Mouse (Mus musculus) liver, embryonic 11.5 days (tissue): Measurements from ENCODE around the gene Rag1. TPM values are rescaled to one million over a fixed set of nuclear protein-coding genes. Genes with fewer than 3 reads are reported as not detected.
A peak's percentile ranks its signal among the peaks of the same experiment; 100 is the strongest.

ENCODE experiments used
- ATAC-seq: fragments of 200-750 bp; cut with Nextera tagmentation; replicated peaks from 2 replicates; pipeline ENCODE4 v1.8.0; 2017; ENCODE audit warnings: moderate number of reproducible peaks, mild to moderate bottlenecking, moderate TSS enrichment, moderate library complexity; ENCODE audit not compliant: low FRiP score
- DNase-seq: peaks from one replicate; pipeline ENCODE4 v3.0.0-alpha.2; 2017; ENCODE audit warnings: low spot score
- H3K27ac ChIP-seq: fragments of 300-500 bp; sonication (generic); 2 replicates; pipeline ENCODE4 v1.5.1; 2014; ENCODE audit warnings: mild to moderate bottlenecking, low read depth, low read length, control low read depth
- H3K27me3 ChIP-seq: fragments of 300-500 bp; sonication (generic); replicated peaks from 2 replicates; pipeline ENCODE4 v1.6.1; 2014; ENCODE audit warnings: low read length, mixed read lengths; ENCODE audit not compliant: control insufficient read depth, insufficient read depth
- H3K36me3 ChIP-seq: fragments of 300-500 bp; sonication (generic); 2 replicates; pipeline ENCODE4 v1.6.1; 2014; ENCODE audit warnings: mild to moderate bottlenecking, low read length, moderate library complexity, mixed read lengths; ENCODE audit not compliant: control insufficient read depth, insufficient read depth
- H3K4me1 ChIP-seq: fragments of 300-500 bp; sonication (generic); replicated peaks from 2 replicates; pipeline ENCODE4 v1.6.1; 2014; ENCODE audit warnings: low read length, mixed read lengths; ENCODE audit not compliant: control insufficient read depth, insufficient read depth
- H3K4me2 ChIP-seq: fragments of 300-500 bp; sonication (generic); 2 replicates; pipeline ENCODE4 v1.6.1; 2014; ENCODE audit warnings: mild to moderate bottlenecking, control low read depth, moderate library complexity
- H3K4me3 ChIP-seq: fragments of 300-500 bp; sonication (generic); 2 replicates; pipeline ENCODE4 v1.5.1; 2014; ENCODE audit warnings: low read depth, low read length, control low read depth
- H3K9ac ChIP-seq: fragments of 300-500 bp; sonication (generic); 2 replicates; pipeline ENCODE4 v1.6.1; 2014; ENCODE audit warnings: low read depth, low read length, control low read depth
- H3K9me3 ChIP-seq: fragments of 300-500 bp; sonication (generic); 2 replicates; pipeline ENCODE4 v1.6.1; 2016; ENCODE audit warnings: low read length, inconsistent platforms, mixed read lengths; ENCODE audit not compliant: control insufficient read depth
- WGBS: fragments of 180-500 bp; shearing (Covaris S2); extraction: QIAGEN DNeasy Blood & Tissue Kit; methylation state at CpG from one replicate; pipeline ENCODE4 v1.1.7; 2014; 5-methylcytosine and 5-hydroxymethylcytosine counted together
- polyA plus RNA-seq: library from polyadenylated mRNA; unstranded; fragments of >200 nt; fragmentation: Nextera tagmentation; extraction: Ambion mirVana; gene quantifications from 2 replicates; pipeline ENCODE4 v1.2.1, GENCODE M21; 2014

The Rag1 gene
- polyA plus RNA-seq, 1 experiment from 2014 or later: 0.12 TPM

DNA sequence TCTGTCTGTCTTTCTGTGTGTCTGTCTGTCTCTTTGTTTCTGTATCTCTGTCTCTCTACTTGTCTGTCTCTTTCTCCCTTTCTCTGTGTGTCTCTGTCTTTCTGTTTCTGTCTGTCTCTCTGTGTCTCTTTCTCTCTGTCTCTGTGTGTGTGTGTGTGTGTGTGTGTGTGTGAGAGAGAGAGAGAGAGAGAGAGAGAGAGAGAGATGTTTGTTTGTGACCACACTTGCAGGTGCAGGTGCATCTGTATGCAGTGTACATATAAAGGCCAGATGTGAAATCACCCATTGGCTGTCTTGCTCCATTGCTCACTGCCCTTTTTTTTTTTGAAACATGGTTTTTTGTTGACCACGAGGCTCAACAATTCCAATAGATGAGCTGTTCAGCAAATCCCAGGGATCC is 1.1 kb upstream of the Rag1 start:
- WGBS: 67% methylated on average over 1 of the region's 1 CpGs
- Histone ChIP-seq H3K4me1 (no peaks in the 10 kb centered on the region), H3K9ac (no peak overlapping the region), H3K36me3 (no peaks in the 10 kb centered on the region), H3K4me2 (no peak overlapping the region), H3K9me3 (no peaks in the 10 kb centered on the region), H3K27me3 (peaks cover 3% of the 10 kb centered on the region; the same call in 1 of the 2 replicates), H3K27ac (no peak overlapping the region), H3K4me3 (no peak overlapping the region)
- ATAC-seq: no peak
- DNase-seq: no peak

DNA sequence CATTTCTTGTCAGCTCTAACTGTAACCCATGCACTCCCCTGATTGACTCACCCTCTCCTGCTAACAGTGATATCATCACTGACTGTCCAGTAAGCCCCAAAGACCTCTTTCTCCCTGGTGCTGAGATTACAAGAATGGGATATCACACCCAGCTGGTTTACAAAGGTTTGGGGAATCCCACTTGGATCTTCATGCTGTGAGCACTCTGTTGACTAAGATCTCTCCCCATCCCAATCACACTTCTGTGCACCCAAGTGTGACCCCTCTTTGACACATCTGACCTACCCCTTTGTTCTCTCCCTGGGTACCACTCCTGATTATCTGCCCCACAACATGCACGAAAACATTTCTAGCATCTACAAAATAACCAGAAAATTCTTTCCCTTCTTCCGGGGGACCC is 940 bp downstream of the Rag1 start:
- Histone ChIP-seq H3K27me3 (peaks cover 3% of the 10 kb centered on the region; the same call in 1 of the 2 replicates), H3K4me2 (no peak overlapping the region), H3K9me3 (no peaks in the 10 kb centered on the region), H3K36me3 (no peaks in the 10 kb centered on the region), H3K9ac (no peak overlapping the region), H3K4me3 (no peak overlapping the region), H3K4me1 (no peaks in the 10 kb centered on the region), H3K27ac (no peak overlapping the region)
- no peak for ATAC-seq
- no peak for DNase-seq
- 90% methylated on average over 2 of the region's 2 CpGs for WGBS

GRCm38 (mm10) chr2:101645841-101646240 is 3.5 kb downstream of the Rag1 start:
- no peaks in the 10 kb centered on the region for H3K9me3 ChIP-seq
- H3K4me1 ChIP-seq: no peaks in the 10 kb centered on the region
- H3K4me3 ChIP-seq: no peak overlapping the region
- WGBS: 79% methylated on average over 1 of the region's 1 CpGs
- no peak overlapping the region for H3K27ac ChIP-seq
- no peaks in the 10 kb centered on the region for H3K36me3 ChIP-seq
- ATAC-seq: no peak
- H3K9ac ChIP-seq: no peak overlapping the region
- no peak overlapping the region for H3K4me2 ChIP-seq
- no peak for DNase-seq
- no peaks in the 10 kb centered on the region for H3K27me3 ChIP-seq

DNA sequence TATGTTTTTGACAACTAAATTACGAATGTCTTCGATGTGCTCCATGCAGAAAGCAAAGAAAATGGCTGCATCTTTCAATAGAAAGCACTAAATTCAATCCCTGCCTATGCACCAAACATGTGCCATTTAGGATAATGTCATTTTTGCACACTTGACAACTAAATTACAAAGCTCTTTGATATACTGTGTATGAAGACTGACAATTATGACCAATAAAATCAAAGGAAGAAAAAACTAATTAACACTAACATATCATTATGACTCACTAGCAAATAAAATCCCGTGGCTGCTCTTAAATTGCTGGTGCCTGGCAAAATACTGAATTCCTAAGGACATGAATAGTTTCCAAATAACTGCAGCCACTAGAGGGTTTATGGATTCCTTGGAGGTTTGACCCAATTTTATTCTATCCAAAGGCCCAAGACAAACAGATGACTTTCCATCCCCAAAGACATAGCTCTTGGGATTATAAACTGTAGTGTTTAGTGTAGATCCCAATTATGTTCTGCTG is 9.4 kb downstream of the Rag1 start:
- no peak overlapping the region for H3K27ac ChIP-seq
- H3K9ac ChIP-seq: no peak overlapping the region
- no peaks in the 10 kb centered on the region for H3K27me3 ChIP-seq
- H3K4me2 ChIP-seq: no peak overlapping the region
- ATAC-seq (no peak), DNase-seq (no peak)
- H3K4me3 ChIP-seq: no peak overlapping the region
- no peaks in the 10 kb centered on the region for H3K9me3 ChIP-seq
- H3K4me1 ChIP-seq: no peaks in the 10 kb centered on the region
- no peaks in the 10 kb centered on the region for H3K36me3 ChIP-seq
- 70% methylated on average over 3 of the region's 3 CpGs for WGBS

DNA sequence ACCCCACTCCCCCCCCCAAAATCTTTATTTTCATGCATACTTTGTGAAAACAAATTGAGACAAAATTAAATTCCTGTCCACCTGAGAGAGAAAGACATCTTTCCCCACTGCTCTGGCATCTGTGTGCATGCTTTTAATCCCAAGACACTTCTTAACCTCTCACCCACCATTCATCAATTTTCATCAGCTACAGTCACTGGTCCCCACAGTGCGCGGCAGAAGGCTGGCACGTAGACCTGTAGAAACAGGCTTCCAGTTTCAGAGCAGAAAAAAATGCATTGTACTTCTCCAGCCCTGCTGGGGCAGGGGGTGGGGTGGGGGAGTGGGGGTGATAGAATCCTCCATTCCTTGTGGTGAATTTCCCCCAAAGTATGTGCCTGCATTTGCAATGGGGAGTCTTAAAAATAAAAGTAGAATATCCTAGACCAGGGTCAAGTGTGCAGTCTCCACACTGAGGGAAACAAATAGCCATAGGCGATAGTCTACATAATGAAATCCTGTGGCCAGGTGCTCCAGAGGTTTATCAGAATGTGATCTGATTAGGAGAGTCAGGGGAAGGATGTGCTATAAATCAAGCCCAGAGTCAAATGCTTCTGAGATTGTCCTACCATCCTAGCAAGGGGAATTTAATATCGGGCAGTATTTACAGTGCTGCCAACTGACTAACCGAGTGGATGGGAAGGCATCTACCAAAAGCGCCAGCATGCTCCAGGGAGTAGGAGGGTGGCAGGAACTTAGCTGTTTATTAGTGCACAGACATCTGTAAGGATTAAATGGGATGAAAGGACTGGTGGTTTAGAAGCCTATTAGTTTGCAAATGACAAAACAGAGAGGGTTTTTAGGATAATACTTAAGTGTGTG is 10.1 kb downstream of the Rag1 start:
- H3K9ac ChIP-seq: no peak overlapping the region
- DNase-seq (no peak), ATAC-seq (no peak)
- no peak overlapping the region for H3K27ac ChIP-seq
- H3K9me3 ChIP-seq: no peaks in the 10 kb centered on the region
- no peaks in the 10 kb centered on the region for H3K36me3 ChIP-seq
- H3K4me1 ChIP-seq: no peaks in the 10 kb centered on the region
- no peak overlapping the region for H3K4me3 ChIP-seq
- WGBS: 70% methylated on average over 7 of the region's 7 CpGs
- H3K4me2 ChIP-seq: no peak overlapping the region
- no peaks in the 10 kb centered on the region for H3K27me3 ChIP-seq

DNA sequence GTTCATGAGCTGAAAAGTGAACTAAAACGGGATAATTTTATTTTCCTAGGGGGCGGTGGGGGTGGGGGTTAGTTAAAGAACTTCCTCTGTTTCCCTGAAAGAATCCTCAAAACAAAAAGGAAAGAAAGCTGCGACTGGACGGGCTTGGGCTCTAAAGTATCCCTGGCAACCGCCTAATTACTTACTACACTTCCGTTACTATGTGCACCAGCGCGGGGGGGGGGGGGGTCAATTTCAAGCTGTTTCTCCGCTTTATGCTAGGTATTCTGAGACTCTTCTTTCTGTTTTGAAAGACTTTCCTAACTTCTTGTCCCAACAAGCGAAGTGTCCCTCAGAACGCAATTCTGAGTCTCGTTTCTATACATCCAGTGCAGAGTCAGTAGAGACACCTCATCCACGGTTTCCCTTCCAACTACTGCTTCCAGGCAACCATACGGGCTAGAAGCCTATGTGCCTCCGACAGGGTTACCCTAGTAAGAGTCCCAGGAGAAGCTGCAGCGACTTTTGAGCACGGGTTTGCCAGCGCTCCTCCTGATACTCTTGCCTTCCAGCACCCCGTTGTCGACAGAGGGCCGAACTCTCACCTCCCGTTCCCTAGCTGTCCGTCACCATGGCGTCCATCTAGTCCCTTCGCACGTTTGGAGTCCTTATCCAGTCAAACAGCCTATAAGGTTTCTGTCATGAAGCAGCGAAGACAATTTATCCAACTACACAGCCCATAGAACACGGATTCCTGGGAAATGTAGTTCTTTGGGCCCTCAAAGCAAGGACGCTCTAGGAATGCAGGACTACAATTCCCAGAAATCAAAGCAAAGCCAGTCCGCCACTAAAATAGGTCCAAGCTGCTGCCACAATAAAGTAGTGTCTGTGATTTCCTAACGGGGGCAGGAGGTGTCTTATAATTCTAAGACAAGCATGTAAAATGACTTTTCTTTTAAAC is 20.7 kb downstream of the Rag1 start:
- Histone ChIP-seq H3K9me3 (no peaks in the 10 kb centered on the region), H3K4me3 (peak overlapping the region; percentile 71), H3K27ac (peak overlapping the region; percentile 17), H3K4me2 (peak overlapping the region; percentile 78), H3K9ac (peak overlapping the region; percentile 66), H3K4me1 (no peaks in the 10 kb centered on the region), H3K36me3 (no peaks in the 10 kb centered on the region), H3K27me3 (no peaks in the 10 kb centered on the region)
- DNase-seq (peak; percentile 76), ATAC-seq (peak; percentile 99)
- WGBS: 2% methylated on average over 31 of the region's 31 CpGs

DNA sequence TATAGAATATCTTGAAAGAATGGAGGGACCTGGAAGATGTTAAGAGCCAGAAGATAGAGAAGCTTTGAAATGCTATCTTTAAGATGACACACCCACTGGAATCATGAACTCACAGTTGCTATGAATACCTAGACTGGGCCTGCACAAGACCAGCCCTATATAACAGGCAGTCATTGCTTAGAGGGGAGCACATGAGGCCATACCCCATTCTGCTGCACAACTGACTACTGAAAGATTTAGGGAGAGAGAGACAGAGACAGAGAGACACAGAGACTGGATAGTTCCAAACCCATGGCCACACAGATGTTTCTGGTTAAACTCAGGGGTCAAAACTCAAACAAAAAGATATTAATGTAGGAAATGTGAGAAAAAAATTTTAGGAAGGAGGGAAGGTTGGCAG is 22.1 kb downstream of the Rag1 start:
- ATAC-seq: no peak
- Histone ChIP-seq H3K4me1 (no peaks in the 10 kb centered on the region), H3K9ac (no peak overlapping the region), H3K36me3 (no peaks in the 10 kb centered on the region), H3K27ac (no peak overlapping the region), H3K4me3 (no peak overlapping the region), H3K9me3 (no peaks in the 10 kb centered on the region), H3K4me2 (no peak overlapping the region), H3K27me3 (no peaks in the 10 kb centered on the region)
- no peak for DNase-seq

DNA sequence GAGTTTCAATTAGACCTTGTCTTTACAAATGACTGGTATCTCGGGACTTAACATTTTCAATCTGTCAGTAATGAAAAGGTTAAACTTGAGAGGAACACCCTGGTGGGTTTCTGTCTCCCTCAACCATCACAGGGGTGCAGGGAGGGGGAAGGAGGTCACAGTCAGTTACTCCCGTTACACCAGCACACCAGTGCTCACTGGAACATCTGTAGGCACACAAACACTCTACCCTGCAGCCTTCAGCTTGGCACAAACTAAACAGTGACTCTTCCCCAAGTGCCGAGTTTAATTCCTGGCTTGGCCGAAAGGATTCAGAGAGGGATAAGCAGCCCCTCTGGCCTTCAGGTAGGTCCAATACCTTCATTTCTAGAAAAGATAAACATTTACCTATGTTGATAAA is 24.8 kb downstream of the Rag1 start, which contains the start of gene Rag2:
Gene Rag2, plus strand, starts transcription at position 193 of the 400 bp plus-strand sequence.
- 61% methylated on average over 4 of the region's 4 CpGs for WGBS
- H3K36me3 ChIP-seq: no peaks in the 10 kb centered on the region
- no peak for DNase-seq

More for the DNA sequence above, 24.8 kb downstream of the Rag1 start, which contains the start of gene Rag2:
- no peak for ATAC-seq
- no peak within 1 kb of the TSS for H3K4me3 ChIP-seq
- no peaks in the 10 kb centered on the region for H3K27me3 ChIP-seq
- H3K4me2 ChIP-seq: no peak within 1 kb of the TSS
- no peaks in the 10 kb centered on the region for H3K4me1 ChIP-seq
- H3K27ac ChIP-seq: no peak within 1 kb of the TSS
- H3K9ac ChIP-seq: no peak within 1 kb of the TSS
- no peaks in the 10 kb centered on the region for H3K9me3 ChIP-seq
